Mouse (Mus musculus) kidney, adult 2 months (tissue): Measurements from ENCODE around the gene Gm21983.

Source experiments
- CTCF ChIP-seq: fragments of 200-500 bp; conservative IDR thresholded peaks from 2 replicates; pipeline ENCODE4 v1.5.1; 2011; ENCODE audit warnings: low read depth, mild to moderate bottlenecking, control low read depth, low read length, moderate library complexity, mixed read lengths; ENCODE audit not compliant: insufficient read depth, insufficient read length
- POLR2A ChIP-seq: fragments of 200-500 bp; IDR thresholded peaks from one replicate; pipeline ENCODE4 v1.6.1; 2011; ENCODE audit warnings: low read depth, low read length, control low read depth

DNA sequence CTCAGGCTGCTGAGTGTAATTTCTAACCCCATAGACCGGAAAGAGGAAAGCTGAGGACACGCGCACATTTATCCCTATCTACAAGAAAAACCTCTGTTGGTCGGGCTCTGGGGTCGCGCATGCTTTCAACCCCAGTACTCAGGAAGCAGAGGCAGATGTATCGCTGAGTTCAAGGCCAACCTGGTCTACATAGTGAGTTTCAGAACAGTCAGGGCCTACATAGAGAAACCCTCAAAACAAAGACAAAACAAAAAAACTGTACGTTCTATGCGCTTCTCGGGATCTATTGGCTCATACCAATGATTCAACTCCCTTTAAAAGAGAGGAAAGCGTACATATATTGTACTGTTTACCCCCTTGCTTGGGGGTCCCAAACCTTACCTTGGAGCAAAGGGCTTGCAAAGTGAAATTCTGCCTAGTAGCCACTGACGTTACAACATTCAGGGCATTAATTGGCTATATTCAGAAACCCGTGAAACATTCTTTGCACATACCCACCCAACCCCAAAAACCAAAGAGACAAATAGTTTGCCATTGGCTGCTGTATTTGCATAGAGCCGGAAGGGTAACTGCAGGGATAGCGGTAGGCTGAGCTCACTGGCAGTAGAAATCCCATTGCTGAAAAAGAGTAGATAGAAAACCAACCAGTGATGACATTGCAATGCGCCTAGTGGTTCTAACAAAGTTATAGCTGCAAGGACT lies 1.5 kb downstream of the Gm21983 start:
- TF ChIP-seq CTCF, result no peak
- no peak for TF ChIP-seq POLR2A
